In the genomic region with DNA sequence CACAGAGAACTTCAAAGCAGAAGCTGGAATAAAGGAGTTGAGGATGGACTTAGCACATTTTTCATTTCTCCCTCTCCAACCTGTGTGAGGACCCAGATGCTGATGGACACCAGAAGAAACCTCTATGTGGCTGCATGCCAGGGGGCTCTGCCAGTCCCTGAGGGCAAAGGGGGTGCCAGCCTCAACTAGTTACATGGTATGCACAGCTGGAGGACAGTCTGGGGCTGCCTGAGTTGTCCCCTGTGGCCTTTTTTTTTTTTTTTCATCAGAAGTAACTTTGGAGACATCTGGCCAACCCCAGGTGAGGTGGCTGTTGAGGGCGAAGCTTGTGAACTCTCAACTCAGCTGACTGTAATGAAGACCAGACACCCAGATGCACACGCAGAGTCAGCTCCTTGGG, we compare ENCODE assay signal across 23 mouse cellular contexts.
DNase-seq lines count a peak whose midpoint lies in the region; ATAC-seq lines count a peak whose summit lies in the region.
"Had no signal": no experiment of that assay in that cellular context is flagged by ENCODE, and none has a peak within 500 bp of the region (broad histone marks: within the 10 kb centered on the region; RNA-seq: fewer than 3 reads in every experiment).

No protein-coding gene starts in this region.

- H3K9ac ChIP-seq in embryonic facial prominence, embryonic 11.5 days (replicated peaks; ENCODE audit: low read length) = no peak overlapping the region
- no peak overlapping the region for H3K9ac ChIP-seq in limb, embryonic 13.5 days
- H3K9ac ChIP-seq: embryonic facial prominence, embryonic 13.5 days; forebrain, embryonic 12.5 days; forebrain, embryonic 15.5 days; heart, embryonic 13.5 days; hindbrain, embryonic 12.5 days; hindbrain, embryonic 15.5 days had no signal

- H3K27ac ChIP-seq in embryonic facial prominence, embryonic 11.5 days (replicated peaks; ENCODE audit: low read depth, low read length) = no peak overlapping the region
- H3K27ac ChIP-seq in limb, embryonic 13.5 days = no peak overlapping the region
- H3K27ac ChIP-seq: embryonic facial prominence, embryonic 13.5 days; forebrain, embryonic 12.5 days; forebrain, embryonic 15.5 days; heart, embryonic 13.5 days; hindbrain, embryonic 12.5 days; hindbrain, embryonic 15.5 days had no signal

- no peaks in the 10 kb centered on the region for H3K27me3 ChIP-seq in embryonic facial prominence, embryonic 11.5 days (ENCODE audit: control insufficient read depth, insufficient read depth, low read length)
- H3K27me3 ChIP-seq in limb, embryonic 13.5 days = 0 out of 2 replicates have a peak, but pooled peaks cover 18% of the 10 kb centered on the region
- H3K27me3 ChIP-seq: forebrain, embryonic 12.5 days; forebrain, embryonic 15.5 days; hindbrain, embryonic 12.5 days; hindbrain, embryonic 15.5 days; Patski had no signal

- no peaks in the 10 kb centered on the region for H3K9me3 ChIP-seq in embryonic facial prominence, embryonic 11.5 days (replicated peaks; ENCODE audit: control insufficient read depth, low read length)
- no peaks in the 10 kb centered on the region for H3K9me3 ChIP-seq in limb, embryonic 13.5 days
- H3K9me3 ChIP-seq: embryonic facial prominence, embryonic 13.5 days; forebrain, embryonic 12.5 days; forebrain, embryonic 15.5 days; heart, embryonic 13.5 days; hindbrain, embryonic 12.5 days; hindbrain, embryonic 15.5 days had no signal

- H3K4me3 ChIP-seq in embryonic facial prominence, embryonic 11.5 days (ENCODE audit: low read depth, low read length) = no peak overlapping the region
- H3K4me3 ChIP-seq in limb, embryonic 13.5 days = no peak overlapping the region
- H3K4me3 ChIP-seq: embryonic facial prominence, embryonic 13.5 days; forebrain, embryonic 12.5 days; forebrain, embryonic 15.5 days; heart, embryonic 13.5 days; hindbrain, embryonic 12.5 days; hindbrain, embryonic 15.5 days had no signal

- DNase-seq in heart, adult 11 months = peak; percentile 85
- no peak for DNase-seq in heart, postnatal 25 days (ENCODE audit: low spot score)
- peak; percentile 64 for DNase-seq in embryonic facial prominence, embryonic 11.5 days (ENCODE audit: low spot score)
- no peak for DNase-seq in lung, postnatal 25 days (ENCODE audit: low spot score)
- DNase-seq in frontal cortex, postnatal 14 days (ENCODE audit: low spot score in 2 of 2) = no peak
- DNase-seq: adrenal gland, postnatal 10 days; adrenal gland, postnatal 36 days; cerebellum, adult 18-20 months; cerebellum, adult 9-10 months; cerebellum, postnatal 14 days; gastrocnemius, postnatal 10 days; gastrocnemius, postnatal 36 days; heart, postnatal 14 days; kidney, adult 11 months had no signal

- ATAC-seq in embryonic facial prominence, embryonic 11.5 days (replicated peaks; ENCODE audit: insufficient number of reproducible peaks, low FRiP score, low TSS enrichment, low read depth) = no peak
- 0 out of 2 replicates have a peak, but pooled peaks have one; percentile 5 for ATAC-seq in limb, embryonic 13.5 days (ENCODE audit: low FRiP score, low read depth)
- ATAC-seq: forebrain, embryonic 15.5 days; Patski had no signal

- H3K36me3 ChIP-seq in embryonic facial prominence, embryonic 11.5 days (replicated peaks; ENCODE audit: control insufficient read depth, insufficient read depth, low read depth, low read length) = no peaks in the 10 kb centered on the region
- H3K36me3 ChIP-seq in limb, embryonic 13.5 days = no peaks in the 10 kb centered on the region
- H3K36me3 ChIP-seq: embryonic facial prominence, embryonic 13.5 days; forebrain, embryonic 12.5 days; forebrain, embryonic 15.5 days; G1E; heart, embryonic 13.5 days; hindbrain, embryonic 12.5 days; hindbrain, embryonic 15.5 days had no signal

- 23% methylated on average over 2 of the region's 2 CpGs for WGBS in embryonic facial prominence, embryonic 11.5 days
- WGBS in limb, embryonic 13.5 days = 7% methylated on average over 2 of the region's 2 CpGs

- no peaks in the 10 kb centered on the region for H3K4me1 ChIP-seq in embryonic facial prominence, embryonic 11.5 days (ENCODE audit: control insufficient read depth, insufficient read depth, low read length)
- H3K4me1 ChIP-seq in limb, embryonic 13.5 days = peaks cover 27% of the 10 kb centered on the region
- H3K4me1 ChIP-seq: forebrain, embryonic 12.5 days had no signal

- no peak overlapping the region for H3K4me2 ChIP-seq in embryonic facial prominence, embryonic 11.5 days (ENCODE audit: low read depth, low read length)
- H3K4me2 ChIP-seq in limb, embryonic 13.5 days (replicated peaks) = no peak overlapping the region
- H3K4me2 ChIP-seq: embryonic facial prominence, embryonic 13.5 days; forebrain, embryonic 12.5 days; forebrain, embryonic 15.5 days; heart, embryonic 13.5 days; hindbrain, embryonic 12.5 days; hindbrain, embryonic 15.5 days had no signal

- intact Hi-C loops in heart, postnatal 25 days (cut with DNase I) = no loop called here

Comparison
In these comparisons a context has a peak if more than half of its experiments do, and no peak if none do; other contexts are left out.
1. DNase-seq: peak in heart, adult 11 months (single experiment) and embryonic facial prominence, embryonic 11.5 days (single experiment); none in heart, postnatal 25 days (single experiment), lung, postnatal 25 days (single experiment) and frontal cortex, postnatal 14 days (0 of 2).